Mouse (Mus musculus) thymus, adult 2 months (tissue): ENCODE results near the gene Arpc4. TPM values are rescaled to one million over a fixed set of nuclear protein-coding genes. Genes with fewer than 3 reads are reported as not detected.

Source experiments
- DNase-seq: peaks from one replicate; pipeline ENCODE4 v3.0.0; 2021
- H3K27ac ChIP-seq: fragments of 200-500 bp; 2 replicates; pipeline ENCODE4 v1.5.1; 2012; ENCODE audit warnings: low read length, control low read depth; ENCODE audit not compliant: control insufficient read depth, insufficient read depth
- H3K27me3 ChIP-seq: fragments of 200-500 bp; 2 replicates; pipeline ENCODE4 v1.6.1; 2012; ENCODE audit warnings: mild to moderate bottlenecking, low read length, moderate library complexity, mixed read lengths; ENCODE audit not compliant: control insufficient read depth, insufficient read depth
- H3K36me3 ChIP-seq: fragments of 200-500 bp; 2 replicates; pipeline ENCODE4 v1.6.1; 2012; ENCODE audit warnings: mild to moderate bottlenecking, low read length, moderate library complexity; ENCODE audit not compliant: control insufficient read depth, insufficient read depth
- H3K4me1 ChIP-seq: fragments of 200-500 bp; replicated peaks from 2 replicates; pipeline ENCODE4 v1.6.1; 2012; ENCODE audit warnings: low read length; ENCODE audit not compliant: control insufficient read depth, insufficient read depth
- H3K4me3 ChIP-seq: fragments of 200-500 bp; 2 replicates; pipeline ENCODE4 v1.5.1; 2012; ENCODE audit warnings: mild to moderate bottlenecking, low read length, control low read depth, moderate library complexity; ENCODE audit not compliant: control insufficient read depth, insufficient read depth
- CTCF ChIP-seq: fragments of 200-500 bp; IDR thresholded peaks from 2 replicates; pipeline ENCODE4 v1.5.1; 2012; ENCODE audit warnings: mild to moderate bottlenecking, control low read depth, low read length, moderate library complexity, borderline replicate concordance; ENCODE audit not compliant: control insufficient read depth, poor library complexity, insufficient read depth; ENCODE audit errors: extremely low read depth
- POLR2A ChIP-seq: fragments of 200-500 bp; IDR thresholded peaks from 2 replicates; pipeline ENCODE4 v1.6.1; 2012; ENCODE audit warnings: mild to moderate bottlenecking, low read length, control low read depth, moderate library complexity; ENCODE audit not compliant: control insufficient read depth, poor library complexity, insufficient read depth; ENCODE audit errors: extremely low read depth
- WGBS: fragments of 180-500 bp; shearing (Covaris S2); methylation state at CpG from one replicate; pipeline ENCODE4 v1.1.7; 2018; 5-methylcytosine and 5-hydroxymethylcytosine counted together
- polyA plus RNA-seq: library from polyadenylated mRNA; depleted of rRNA; stranded (reverse); fragments of >200 nt; gene quantifications from 2 replicates; pipeline ENCODE4 v1.2.3, GENCODE M21; 2012

Gene Arpc4
- polyA plus RNA-seq, 1 experiment = 118 TPM

GRCm38 (mm10) chr6:113364518-113365135 lies 13.3 kb upstream of the Arpc4 start:
- WGBS = 92% methylated on average over 8 of the region's 8 CpGs
- no peak overlapping the region for H3K4me3 ChIP-seq
- H3K27me3 ChIP-seq = no peaks in the 10 kb centered on the region
- DNase-seq = no peak
- no peaks in the 10 kb centered on the region for H3K4me1 ChIP-seq
- no peak overlapping the region for H3K27ac ChIP-seq
- TF ChIP-seq CTCF = no peak
- TF ChIP-seq POLR2A = no peak
- no peaks in the 10 kb centered on the region; the same call in 1 of the 2 replicates for H3K36me3 ChIP-seq

- 98% methylated on average over 6 of the region's 6 CpGs for WGBS
- TF ChIP-seq CTCF = no peak
- no peak for TF ChIP-seq POLR2A
- no peak overlapping the region for H3K4me3 ChIP-seq
- H3K27me3 ChIP-seq = no peaks in the 10 kb centered on the region
- H3K4me1 ChIP-seq = no peaks in the 10 kb centered on the region
- peaks cover 17% of the 10 kb centered on the region for H3K36me3 ChIP-seq
- H3K27ac ChIP-seq = no peak overlapping the region
- no peak for DNase-seq
These were observed 11.3 kb upstream of the Arpc4 start for GRCm38 (mm10) chr6:113366639-113367038.

- no peaks in the 10 kb centered on the region for H3K4me1 ChIP-seq
- 97% methylated on average over 1 of the region's 1 CpGs for WGBS
- no peak overlapping the region for H3K4me3 ChIP-seq
- no peak overlapping the region for H3K27ac ChIP-seq
- TF ChIP-seq CTCF = no peak
- no peak for TF ChIP-seq POLR2A
- H3K27me3 ChIP-seq = no peaks in the 10 kb centered on the region
- peaks cover 25% of the 10 kb centered on the region for H3K36me3 ChIP-seq
- no peak for DNase-seq
These were observed 10.3 kb upstream of the Arpc4 start for GRCm38 (mm10) chr6:113367574-113367973.

GRCm38 (mm10) chr6:113368124-113368523 lies 9.8 kb upstream of the Arpc4 start:
- no peaks in the 10 kb centered on the region for H3K27me3 ChIP-seq
- no peaks in the 10 kb centered on the region for H3K4me1 ChIP-seq
- TF ChIP-seq POLR2A = no peak
- TF ChIP-seq CTCF = no peak
- WGBS = 96% methylated on average over 7 of the region's 7 CpGs
- no peak for DNase-seq
- H3K27ac ChIP-seq = no peak overlapping the region
- H3K4me3 ChIP-seq = no peak overlapping the region
- peaks cover 25% of the 10 kb centered on the region for H3K36me3 ChIP-seq

- H3K4me1 ChIP-seq = no peaks in the 10 kb centered on the region
- DNase-seq = no peak
These were observed 9.3 kb upstream of the Arpc4 start for GRCm38 (mm10) chr6:113368577-113368976.

GRCm38 (mm10) chr6:113370194-113370929 lies 7.6 kb upstream of the Arpc4 start:
- 98% methylated on average over 20 of the region's 20 CpGs for WGBS
- Histone ChIP-seq H3K27ac (no peak overlapping the region), H3K4me1 (no peaks in the 10 kb centered on the region), H3K4me3 (no peak overlapping the region), H3K36me3 (peaks cover 34% of the 10 kb centered on the region), H3K27me3 (no peaks in the 10 kb centered on the region)
- DNase-seq = no peak
- TF ChIP-seq POLR2A = no peak
- no peak for TF ChIP-seq CTCF

More at GRCm38 (mm10) chr6:113368577-113368976, 9.3 kb upstream of the Arpc4 start:
- WGBS = 97% methylated on average over 5 of the region's 5 CpGs
- no peak overlapping the region for H3K27ac ChIP-seq
- TF ChIP-seq CTCF = no peak
- TF ChIP-seq POLR2A = no peak
- H3K36me3 ChIP-seq = peaks cover 27% of the 10 kb centered on the region
- no peaks in the 10 kb centered on the region for H3K27me3 ChIP-seq
- no peak overlapping the region for H3K4me3 ChIP-seq
